Comparison of ENCODE assay signal across 31 mouse cellular contexts in genomic region chr5:119659041-119659440, GRCm38 (mm10). TPM values are rescaled to one million over a fixed set of nuclear protein-coding genes. Genes with fewer than 3 reads are reported as not detected.
"Had no signal": no experiment of that assay in that cellular context is flagged by ENCODE, and none has a peak within 500 bp of the region (broad histone marks: within the 10 kb centered on the region; RNA-seq: fewer than 3 reads in every experiment).

No protein-coding gene starts in this region.

- H3K36me3 ChIP-seq: limb, embryonic 10.5 days; limb, embryonic 12.5 days; limb, embryonic 13.5 days; limb, embryonic 15.5 days; liver, embryonic 12.5 days; liver, embryonic 13.5 days; liver, embryonic 15.5 days; lung, embryonic 15.5 days; midbrain, embryonic 10.5 days; midbrain, embryonic 12.5 days; midbrain, embryonic 13.5 days; midbrain, embryonic 15.5 days; neural tube, embryonic 12.5 days had no signal

- H3K9ac ChIP-seq: limb, embryonic 12.5 days; limb, embryonic 13.5 days; limb, embryonic 15.5 days; liver, embryonic 12.5 days; liver, embryonic 13.5 days; liver, embryonic 14.5 days; liver, embryonic 15.5 days; liver, postnatal 0 days; lung, embryonic 14.5 days; lung, embryonic 15.5 days; midbrain, embryonic 12.5 days; midbrain, embryonic 13.5 days; midbrain, embryonic 15.5 days; neural tube, embryonic 12.5 days had no signal

- H3K4me2 ChIP-seq: limb, embryonic 12.5 days; limb, embryonic 13.5 days; limb, embryonic 15.5 days; liver, embryonic 11.5 days; liver, embryonic 12.5 days; liver, embryonic 13.5 days; liver, embryonic 15.5 days; lung, embryonic 14.5 days; lung, embryonic 15.5 days; midbrain, embryonic 12.5 days; midbrain, embryonic 13.5 days; midbrain, embryonic 15.5 days; neural tube, embryonic 12.5 days had no signal

- H3K4me3 ChIP-seq: left cerebral cortex, adult 2 months; limb, embryonic 10.5 days; limb, embryonic 12.5 days; limb, embryonic 13.5 days; limb, embryonic 15.5 days; liver, embryonic 12.5 days; liver, embryonic 13.5 days; liver, embryonic 15.5 days; lung, embryonic 15.5 days; megakaryocyte, embryonic 14.5 days; midbrain, embryonic 10.5 days; midbrain, embryonic 12.5 days; midbrain, embryonic 13.5 days; midbrain, embryonic 15.5 days; myocyte; neural tube, embryonic 12.5 days had no signal

- H3K4me1 ChIP-seq: liver, embryonic 12.5 days; liver, embryonic 13.5 days; liver, embryonic 15.5 days; megakaryocyte, embryonic 14.5 days had no signal

- ATAC-seq: liver, embryonic 12.5 days; liver, postnatal 0 days; lung, postnatal 0 days; midbrain, embryonic 13.5 days; midbrain, embryonic 15.5 days; midbrain, embryonic 16.5 days had no signal

- H3K9me3 ChIP-seq: limb, embryonic 10.5 days; limb, embryonic 12.5 days; limb, embryonic 13.5 days; limb, embryonic 15.5 days; liver, embryonic 12.5 days; liver, embryonic 13.5 days; liver, embryonic 15.5 days; lung, embryonic 15.5 days; megakaryocyte, embryonic 14.5 days; midbrain, embryonic 10.5 days; midbrain, embryonic 12.5 days; midbrain, embryonic 13.5 days; midbrain, embryonic 15.5 days; neural tube, embryonic 12.5 days had no signal

- H3K27ac ChIP-seq: left cerebral cortex, adult 2 months; limb, embryonic 10.5 days; limb, embryonic 12.5 days; limb, embryonic 13.5 days; limb, embryonic 15.5 days; liver, embryonic 12.5 days; liver, embryonic 13.5 days; liver, embryonic 14.5 days; liver, embryonic 15.5 days; lung, embryonic 15.5 days; macrophage; midbrain, embryonic 10.5 days; midbrain, embryonic 12.5 days; midbrain, embryonic 13.5 days; midbrain, embryonic 15.5 days; neural tube, embryonic 12.5 days had no signal

- DNase-seq: left cerebral cortex, postnatal 4 days; liver; liver, embryonic 13.5 days; liver, postnatal 0 days; lung, adult 18-20 months; lung, adult 2 months; lung, embryonic 14.5 days; lung, postnatal 10 days; lung, postnatal 14 days; lung, postnatal 36 days; lung, postnatal 4 days had no signal

RNA-seq across cellular contexts. Expression of gene Tbx3, which starts 11.4 kb away (rescaled TPM):
- polyA plus RNA-seq: macrophage had no signal
